Mouse (Mus musculus): ENCODE data around the gene Fbxo6.

Gene Fbxo6

DNA sequence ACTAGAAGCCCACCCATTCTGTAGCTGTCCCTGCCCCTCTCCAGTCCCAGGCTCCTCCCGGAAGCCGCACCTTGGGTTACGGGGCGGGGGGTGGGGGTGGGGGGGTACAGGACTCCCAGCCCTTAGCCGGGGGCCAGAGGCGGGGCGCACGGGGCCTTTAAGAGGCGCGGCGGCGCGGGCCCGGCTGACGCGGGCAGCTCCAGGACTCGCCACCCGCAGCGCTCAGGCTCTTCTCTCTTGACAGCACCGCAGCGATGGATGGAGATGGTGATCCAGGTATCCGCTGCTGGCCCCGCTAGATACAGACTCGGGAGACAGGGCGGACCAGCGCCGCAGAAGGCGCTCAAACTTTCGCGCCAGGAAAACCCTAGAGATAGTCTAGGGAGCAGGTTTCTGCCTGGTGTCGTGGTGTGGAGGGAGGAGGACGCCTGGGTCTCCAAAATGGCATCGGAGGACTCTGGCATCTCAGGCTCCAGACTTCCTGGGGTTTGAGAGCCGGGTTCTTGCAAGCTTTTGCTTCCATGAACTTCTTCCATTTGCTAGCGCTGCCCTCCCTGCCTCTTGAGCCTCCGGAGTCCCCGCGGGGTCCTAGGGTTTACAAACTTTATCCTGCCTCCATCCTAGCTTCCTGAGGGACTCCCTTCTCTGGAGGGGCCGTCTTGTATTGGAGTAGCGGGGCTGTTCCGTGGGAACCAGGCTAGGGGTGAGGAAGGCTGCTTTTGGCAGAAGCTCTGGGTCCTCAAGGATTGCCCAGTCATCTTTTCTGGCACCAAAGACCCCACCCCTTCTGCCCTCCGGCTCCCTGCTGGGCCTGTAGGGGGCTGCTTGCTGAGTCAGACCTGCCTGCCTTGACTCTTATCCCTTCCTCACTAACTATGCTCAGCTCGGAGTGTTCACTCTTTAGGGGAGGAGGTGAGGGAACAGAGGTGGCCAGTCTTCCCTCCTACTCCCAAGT lies 8.8 kb upstream of the Fbxo6 start, which contains the start of the genes Fbxo44 and Fbxo2:
Gene Fbxo44, minus strand, starts transcription at position 47 of the 955 bp plus-strand sequence.
Gene Fbxo2, plus strand, starts transcription at position 186 of the 955 bp plus-strand sequence.
- DNase-seq (ENCODE audit: low spot score) = no peak

DNA sequence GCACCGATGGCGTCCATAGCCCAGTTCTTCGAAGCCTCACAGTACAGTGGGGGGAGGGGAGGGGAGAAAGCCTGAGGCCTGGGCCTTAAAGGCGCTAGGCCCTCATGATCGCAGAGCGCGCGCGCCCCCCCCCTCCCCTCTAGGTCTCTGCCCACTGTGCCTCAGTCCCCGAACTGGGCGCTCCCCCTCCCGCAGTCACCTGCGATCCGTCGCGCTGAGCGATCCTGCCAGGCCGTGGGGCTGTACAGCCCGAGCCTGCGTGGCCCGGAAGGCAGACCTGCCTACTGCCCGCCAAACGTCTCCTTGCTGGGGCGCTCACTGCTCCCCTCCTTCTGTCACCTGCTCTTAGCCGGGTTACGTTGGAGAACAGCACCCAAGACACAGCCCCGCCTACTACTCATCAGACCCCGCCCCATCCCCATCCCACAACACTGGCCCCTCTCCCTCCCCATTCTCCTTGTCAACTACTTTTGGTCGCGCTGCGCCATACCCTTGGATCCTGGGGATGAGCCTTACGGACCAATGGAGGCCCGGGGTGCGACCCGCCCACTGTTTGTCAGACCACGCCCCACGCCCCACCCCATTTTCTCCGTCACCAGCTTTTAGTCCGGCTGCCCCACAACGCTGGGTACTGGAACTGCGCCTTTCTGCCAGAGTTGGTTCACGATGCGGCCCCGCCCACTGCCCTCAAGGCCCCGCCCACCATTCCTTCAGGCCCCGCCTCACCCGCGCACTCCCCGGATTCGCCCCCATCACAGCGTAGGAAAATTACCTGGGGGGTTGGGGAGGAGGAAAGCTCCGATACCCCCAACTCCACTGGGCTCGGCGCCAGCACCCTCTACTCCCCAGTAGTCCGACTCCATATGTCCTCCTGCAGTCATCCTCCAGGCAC lies 7.8 kb upstream of the Fbxo6 start:
- DNase-seq (ENCODE audit: low spot score) = peak; percentile 81

DNA sequence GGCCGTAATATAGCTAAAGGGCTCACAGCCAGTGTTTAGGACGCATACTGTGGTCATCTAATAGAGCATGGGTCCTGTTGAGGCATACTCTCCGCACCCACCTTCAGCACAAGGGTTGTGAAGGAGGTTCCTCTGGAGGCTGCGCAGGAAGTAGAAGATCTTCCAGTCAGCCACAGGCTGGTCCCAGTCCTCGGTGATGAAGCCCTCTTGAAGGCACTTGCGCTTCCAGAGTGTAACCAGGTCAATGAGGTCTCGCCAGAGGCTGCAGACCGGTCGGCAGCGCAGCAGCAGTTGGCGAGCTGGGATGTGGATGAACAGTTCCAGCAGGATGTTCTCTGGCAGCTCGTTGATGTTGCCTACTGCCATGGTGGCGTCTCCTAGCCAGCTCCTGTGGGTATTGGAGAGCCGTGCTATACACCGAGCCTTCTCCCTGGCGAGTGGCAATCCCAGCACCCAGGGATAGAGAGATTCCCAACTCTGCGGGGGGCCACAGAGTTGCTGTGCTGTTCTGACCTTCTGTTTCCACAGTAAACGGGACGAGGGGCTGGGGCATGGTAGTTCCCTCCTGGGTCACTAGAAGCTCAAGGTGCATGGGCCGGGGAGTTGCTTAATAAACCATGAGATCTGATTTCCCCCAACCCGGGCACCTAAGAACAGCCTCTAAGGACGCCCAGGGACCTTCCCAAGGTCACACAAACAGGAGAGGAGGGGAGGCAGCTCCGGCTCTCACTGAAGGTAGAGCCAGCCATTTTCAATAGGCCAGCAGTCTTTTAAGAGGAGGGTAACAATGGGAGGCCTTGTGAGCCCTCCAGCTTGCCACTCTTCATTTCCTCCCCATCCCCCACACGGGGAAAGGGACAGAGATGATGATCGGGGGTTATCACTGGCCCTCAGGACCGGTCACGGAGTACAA lies 6.8 kb upstream of the Fbxo6 start:
- no peak for DNase-seq (ENCODE audit: low spot score)

DNA sequence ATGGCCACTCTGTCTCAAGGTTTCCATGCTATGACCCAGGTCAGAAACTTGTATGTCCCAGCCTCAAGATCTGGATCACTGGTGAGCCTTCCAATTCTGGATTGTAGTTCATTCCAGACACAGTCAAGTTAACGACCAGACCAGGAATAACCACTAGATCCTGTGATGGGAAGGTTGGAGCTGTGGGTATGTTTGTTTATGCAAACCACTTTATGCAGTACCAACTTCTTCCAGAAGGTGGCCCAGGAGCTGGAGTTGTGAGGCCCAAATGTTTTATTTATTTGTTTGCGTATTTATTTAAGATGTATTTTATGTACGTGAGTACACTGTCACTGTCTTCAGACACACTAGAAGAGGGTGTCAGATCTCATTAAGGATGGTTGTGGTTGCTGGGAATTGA lies 3.0 kb upstream of the Fbxo6 start:
- DNase-seq (ENCODE audit: low spot score) = no peak

DNA sequence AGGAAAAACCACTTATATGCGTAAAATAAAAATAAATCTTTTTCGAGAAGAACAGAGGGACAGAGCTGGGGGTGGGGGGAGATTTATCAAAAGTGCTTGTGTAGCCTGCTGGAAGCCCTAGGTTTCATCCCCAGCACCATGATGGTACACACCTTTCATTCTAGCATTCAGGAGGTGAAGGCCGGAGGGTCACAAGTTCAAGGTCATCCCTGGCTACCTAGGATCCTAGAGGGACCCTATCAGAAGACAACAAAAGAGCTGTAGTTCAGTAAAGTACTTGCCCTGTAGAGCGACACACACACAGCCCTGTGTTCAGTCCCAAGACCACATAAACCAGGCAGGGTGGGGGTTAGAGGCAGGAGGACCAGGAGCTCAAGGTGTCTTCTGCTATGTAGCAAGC lies 2.1 kb upstream of the Fbxo6 start:
- DNase-seq (ENCODE audit: low spot score) = no peak

DNA sequence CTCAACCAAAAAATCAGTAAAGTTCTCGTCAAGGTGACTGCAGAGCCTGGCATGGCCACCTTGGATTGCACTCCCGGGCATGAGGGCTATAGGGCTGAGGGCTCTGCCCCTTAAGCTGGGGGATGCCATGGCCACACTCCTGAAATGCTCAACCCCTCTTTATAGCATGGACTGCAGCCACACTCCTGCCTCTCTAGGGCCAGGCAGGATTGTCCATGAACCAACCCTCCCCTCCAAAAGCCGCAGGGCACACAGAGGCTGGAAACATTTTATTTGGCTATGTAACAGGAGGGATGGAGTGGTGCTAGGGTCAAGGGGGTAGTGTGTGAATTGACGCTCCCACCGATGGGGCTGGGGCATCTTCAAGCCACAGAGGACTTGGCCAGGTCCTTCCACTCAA lies 607 bp upstream of the Fbxo6 start:
- DNase-seq (ENCODE audit: low spot score) = no peak

DNA sequence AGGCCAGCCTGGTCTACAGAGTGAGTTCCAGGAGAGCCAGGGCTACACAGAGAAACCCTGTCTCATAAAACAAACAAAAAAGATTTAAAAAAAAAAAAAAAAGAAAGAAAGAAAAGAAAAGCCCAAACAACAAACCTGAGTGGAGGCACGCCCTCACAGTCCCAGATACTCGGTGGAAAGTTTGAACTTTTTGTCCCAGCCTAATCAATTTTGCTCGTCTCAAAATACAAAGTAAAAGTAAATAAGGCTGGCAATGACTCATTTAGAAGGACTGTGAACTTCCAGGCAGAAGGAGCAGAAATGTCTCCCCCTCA lies 1.0 kb downstream of the Fbxo6 start:
- no peak for DNase-seq (ENCODE audit: low spot score)

DNA sequence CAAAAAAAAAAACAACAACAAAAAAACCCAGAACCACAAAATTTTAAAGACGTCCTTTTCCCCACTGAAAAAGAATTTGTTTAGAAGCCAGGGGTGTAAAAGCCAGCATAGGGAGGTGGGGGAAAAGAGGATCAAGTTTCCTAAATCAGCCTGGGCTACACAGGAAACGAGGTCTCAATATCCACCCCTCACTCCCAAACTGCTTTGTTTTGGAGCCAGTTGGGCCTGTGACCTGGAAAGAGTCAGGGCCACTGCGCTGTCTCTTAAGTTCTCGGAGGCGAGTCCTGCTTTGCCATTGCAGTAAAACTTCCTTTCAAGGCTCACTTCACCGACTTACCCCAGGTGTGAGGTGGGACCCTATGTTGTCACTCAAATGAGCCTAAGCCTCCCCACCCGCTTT lies 1.7 kb downstream of the Fbxo6 start:
- no peak for DNase-seq (ENCODE audit: low spot score)

DNA sequence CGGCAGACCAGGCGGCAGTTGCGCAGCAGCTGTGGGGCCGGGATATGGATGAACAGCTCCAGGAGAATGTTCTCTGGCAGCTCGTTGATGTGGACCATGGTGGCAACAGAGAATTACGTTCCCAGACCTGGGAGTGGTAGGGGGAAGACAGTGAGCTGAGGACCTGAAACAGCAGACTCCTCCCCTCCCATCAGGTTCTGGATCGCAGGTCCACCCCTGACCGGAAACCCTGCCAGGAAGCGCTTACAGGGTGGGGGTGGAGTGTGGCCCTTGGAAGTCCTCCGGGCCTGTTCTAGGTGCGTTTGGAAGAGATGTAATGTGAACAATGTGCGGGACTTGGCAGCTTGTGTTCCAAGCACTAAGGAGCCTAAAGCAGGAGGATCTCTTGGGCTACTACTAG lies 2.4 kb downstream of the Fbxo6 start:
- no peak for DNase-seq (ENCODE audit: low spot score)

DNA sequence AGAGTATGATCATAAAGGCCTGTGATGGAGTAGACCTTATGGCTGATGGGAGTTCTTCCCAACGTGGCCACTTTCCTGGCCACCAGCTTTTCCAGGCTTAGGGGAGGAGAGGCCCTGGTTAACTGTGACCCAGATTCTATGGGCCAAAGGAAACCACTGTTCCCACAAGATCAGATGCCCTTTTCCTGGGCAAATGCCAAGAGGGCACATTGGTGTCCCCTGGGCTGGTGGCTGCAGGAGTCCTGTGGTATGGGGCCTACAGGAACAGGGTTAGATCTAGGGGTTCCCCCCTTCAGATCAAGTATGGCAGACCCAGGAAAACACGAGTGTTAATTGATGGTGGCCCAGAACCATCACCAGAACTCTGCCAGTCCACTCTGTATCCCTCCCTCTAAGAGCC lies 4.2 kb downstream of the Fbxo6 start:
- no peak for DNase-seq (ENCODE audit: low spot score)

DNA sequence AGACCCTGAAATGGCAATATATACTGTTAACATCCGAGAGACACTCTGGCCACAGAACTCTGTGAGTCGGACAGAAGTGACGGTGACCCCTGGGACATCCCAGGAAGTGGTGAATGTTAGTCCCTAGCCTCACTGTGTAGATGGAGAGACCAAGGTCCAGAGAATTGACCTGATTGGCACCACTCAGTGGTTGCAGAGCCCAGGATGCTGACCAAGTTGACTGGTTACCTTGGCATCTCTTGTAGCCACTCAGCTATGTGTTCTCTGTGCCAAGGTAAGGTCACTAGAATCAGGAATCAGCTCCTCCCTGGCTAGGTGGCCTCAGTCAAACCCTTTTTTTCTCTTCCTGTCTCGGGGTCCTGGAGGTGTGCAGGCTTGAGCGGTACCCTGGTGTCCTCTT lies 8.2 kb downstream of the Fbxo6 start:
- DNase-seq (ENCODE audit: low spot score) = no peak

DNA sequence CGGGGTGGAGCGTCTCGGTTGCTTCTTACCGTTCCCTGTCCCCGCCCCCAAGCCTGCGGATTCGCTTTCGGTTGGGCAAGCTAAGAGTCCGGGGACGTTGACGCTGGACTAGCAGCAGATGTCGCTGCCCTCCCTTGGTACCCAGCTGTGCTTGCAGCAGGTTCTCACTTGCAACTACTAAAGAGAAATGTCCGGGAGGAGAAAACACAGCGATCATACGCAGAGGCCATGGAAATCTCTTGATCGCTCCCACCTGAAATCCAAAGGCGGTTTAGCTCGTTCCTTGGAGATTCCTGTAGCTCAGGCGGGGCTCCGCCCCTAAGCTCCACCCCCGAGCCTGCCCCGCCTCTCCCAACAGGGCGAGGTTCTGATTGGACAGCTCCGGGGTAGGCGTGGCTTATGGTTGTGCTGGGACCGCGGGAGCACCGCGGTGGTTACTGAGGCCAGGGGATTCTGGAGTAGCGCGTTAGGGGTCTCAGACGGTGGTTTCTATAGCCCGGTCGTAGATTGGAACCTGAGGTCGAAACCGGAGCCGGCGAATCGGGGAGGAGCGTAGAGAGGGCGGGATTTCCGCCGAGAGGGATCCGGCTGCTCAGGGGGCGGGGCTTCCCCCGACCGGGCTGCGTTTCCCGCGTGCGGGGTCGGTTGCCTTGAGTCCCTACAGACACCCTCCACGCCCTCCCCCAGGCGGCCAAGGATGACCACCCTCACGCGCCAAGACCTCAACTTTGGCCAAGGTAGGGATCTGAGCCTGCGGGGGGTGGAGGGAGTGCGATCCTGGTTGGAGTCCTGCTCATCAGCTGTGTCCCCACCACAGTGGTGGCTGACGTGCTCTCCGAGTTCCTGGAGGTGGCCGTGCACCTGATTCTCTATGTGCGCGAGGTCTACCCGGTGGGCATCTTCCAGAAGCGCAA lies 11.6 kb downstream of the Fbxo6 start:
- peak; percentile 86 for DNase-seq (ENCODE audit: low spot score)

DNA sequence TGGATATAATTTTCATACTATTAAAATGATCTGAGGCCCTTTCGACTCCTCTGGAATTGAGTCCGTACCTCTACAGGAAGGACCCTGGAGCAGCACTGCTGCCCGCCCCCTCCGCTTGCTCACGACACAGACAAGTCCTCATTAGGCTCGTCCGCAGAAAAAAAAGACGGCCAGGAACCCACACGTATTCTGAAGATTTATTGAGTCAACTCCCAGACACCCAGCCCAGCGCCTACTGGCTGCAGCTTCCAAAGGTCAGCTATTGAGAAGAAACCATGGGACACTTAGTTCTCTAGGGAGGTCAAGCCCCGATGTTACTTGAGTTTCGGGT lies 12.2 kb downstream of the Fbxo6 start:
- DNase-seq (ENCODE audit: low spot score) = no peak

DNA sequence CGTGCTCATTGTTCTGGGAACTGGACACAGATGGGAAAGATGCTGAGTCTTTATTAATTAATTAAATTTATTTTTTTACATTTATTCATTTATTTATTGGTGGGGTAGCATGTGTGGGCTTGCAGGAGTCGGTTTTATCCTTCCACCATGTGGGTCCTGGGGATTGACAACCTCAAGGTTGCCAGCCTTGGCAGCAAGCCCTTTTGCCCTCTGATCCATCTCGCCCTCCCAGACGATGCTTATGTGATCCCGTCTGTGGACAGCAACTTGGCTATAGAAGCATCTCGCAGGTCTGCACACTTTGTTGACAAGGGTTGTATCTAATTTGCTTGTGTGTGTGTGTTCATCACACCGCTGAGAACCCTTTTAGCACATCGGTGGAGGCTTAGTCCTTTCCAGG lies 14.4 kb downstream of the Fbxo6 start:
- DNase-seq (ENCODE audit: low spot score) = no peak

DNA sequence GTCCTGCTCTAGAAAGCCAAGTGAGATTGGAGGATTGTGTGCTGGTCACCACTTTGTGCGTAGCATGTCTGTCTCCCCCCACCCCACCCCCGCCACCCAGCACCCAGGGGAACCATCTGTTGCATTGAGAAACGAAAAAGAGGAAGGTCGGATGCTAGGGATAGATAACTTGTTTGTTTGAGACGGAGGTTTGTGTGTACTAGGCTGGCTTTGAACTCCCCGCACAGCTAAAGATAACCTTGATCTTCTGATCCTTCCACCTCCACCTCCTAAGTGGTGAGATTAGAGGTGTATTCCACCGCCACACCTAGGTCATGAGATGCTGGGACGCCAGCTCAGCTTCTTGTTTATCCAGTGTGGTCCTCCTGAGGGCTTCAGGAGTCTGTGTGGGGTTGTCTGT lies 17.0 kb downstream of the Fbxo6 start:
- no peak for DNase-seq (ENCODE audit: low spot score)

DNA sequence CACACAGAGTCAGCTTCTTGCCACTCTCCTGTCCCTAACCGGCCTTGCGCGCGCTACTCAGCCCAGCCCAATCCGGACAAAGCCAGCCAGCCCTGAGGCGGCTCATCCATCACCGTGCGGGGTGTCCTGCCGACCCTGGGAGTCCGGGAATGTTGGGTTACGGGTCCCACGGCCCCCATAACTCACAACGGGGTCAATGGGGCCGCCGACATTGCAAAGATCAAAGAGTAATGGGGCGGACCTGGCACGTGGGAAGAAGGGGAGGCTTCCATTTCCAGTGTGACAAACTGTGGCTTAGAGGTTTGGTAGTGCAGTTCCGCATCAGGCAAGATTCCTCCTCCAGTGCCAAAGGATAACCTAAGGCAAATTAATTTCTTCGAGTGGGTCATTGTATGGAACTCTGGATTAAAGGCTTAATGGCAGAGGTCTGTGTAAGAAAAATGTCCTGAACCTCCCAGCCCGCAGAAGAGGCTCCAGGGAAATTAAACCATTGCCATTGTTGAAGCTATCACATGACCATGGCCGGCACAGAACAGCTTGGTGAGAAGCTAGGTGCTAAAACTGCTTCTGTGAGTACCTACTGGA lies 20.4 kb downstream of the Fbxo6 start:
- DNase-seq (ENCODE audit: low spot score) = no peak

DNA sequence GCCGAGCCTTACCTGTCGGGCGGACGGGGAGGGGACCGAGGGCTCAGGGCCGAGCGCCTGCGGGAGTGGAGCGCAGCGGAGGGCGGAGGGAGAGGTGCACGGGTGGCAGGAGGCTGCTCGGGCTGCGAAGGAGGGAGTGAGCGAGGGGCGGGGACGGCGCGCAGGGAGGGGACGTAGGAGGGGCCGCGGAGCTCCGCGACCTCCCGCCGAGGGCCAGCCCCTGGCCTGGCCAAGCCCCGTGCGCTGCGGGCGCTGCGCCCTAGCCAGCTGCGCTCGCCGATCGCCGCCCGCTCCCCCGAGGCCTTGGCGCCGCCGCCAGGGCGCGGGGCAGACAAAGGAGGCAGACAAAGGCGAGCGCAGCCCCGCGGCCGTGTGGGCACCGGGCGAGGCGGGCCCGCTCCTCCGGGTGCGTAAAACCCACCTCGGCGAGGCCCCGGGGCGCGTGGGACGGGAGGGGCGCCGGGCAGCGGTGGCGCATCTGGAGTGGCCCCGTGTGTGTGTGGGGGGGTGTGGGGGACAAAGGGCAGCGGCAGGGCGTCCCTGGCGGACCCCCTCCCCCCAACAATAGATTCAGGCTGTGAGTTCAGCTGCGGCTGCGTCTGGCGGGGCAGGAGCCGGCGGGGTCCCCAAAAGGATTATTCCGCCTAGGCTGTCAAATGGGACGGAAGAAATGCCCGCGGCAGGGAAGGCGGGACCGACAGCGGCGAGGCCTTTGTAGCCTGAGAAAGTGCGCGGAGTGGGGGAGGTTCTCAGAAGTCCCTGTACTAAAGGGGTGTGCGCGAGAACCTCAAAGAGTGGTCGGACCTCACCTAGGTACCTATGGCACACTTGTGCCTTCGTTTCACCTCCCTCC lies 21.2 kb downstream of the Fbxo6 start, which contains the start of gene Draxin:
Gene Draxin, minus strand, starts transcription at position 138 of the 853 bp plus-strand sequence.
- peak; percentile 39 for DNase-seq (ENCODE audit: low spot score)

DNA sequence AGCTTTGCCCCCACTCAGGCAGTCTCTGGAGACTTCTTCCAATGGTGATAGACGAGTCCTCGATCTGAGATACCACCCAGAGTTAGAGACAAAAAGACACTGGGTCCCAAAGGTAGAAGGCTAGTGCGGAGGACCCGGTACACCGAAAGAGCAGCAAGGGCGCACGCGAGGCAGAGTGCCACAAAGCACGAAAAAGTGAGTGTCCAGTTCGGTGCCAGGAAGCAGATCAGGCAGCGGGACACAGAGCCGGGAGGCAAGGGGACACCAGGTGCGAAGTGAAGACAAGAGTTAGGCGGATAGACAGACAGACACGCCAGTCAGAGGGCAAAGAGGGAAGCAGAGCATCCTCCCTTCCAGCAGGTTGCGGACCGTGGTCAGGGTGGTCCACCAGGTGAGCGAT lies 21.8 kb downstream of the Fbxo6 start, which contains the start of gene Mad2l2:
Gene Mad2l2, plus strand, starts transcription at position 252 of the 400 bp plus-strand sequence.
- DNase-seq (ENCODE audit: low spot score) = no peak

DNA sequence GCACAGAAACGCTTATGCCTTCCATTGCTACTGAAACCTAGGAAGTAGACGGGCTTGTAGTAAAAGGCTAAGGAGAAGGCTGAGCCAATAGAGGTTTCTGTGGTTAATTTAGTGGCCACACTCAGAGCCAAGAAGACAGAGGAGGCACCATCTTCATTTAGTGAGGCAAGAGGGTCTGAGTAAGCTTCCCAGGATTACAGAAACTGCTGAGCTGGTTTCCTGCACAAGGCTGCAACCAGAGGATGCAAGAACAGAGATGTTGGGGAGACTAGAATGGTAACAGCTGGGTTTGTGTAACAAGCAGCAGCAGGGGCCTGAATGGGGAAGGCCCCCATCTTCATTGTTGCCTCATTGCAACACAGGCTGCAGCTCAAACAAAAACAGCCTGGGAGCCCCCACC lies 23.3 kb downstream of the Fbxo6 start:
- DNase-seq (ENCODE audit: low spot score) = no peak

All from ovary, postnatal 14 days (tissue).